Mouse (Mus musculus) midbrain, embryonic 10.5 days (tissue): ENCODE results near the gene Il20. TPM values are rescaled to one million over a fixed set of nuclear protein-coding genes. Genes with fewer than 3 reads are reported as not detected.

Source experiments
- DNase-seq: peaks from one replicate; pipeline ENCODE4 v3.0.0-alpha.2; 2017; ENCODE audit warnings: low spot score
- H3K27ac ChIP-seq: fragments of 300-500 bp; sonication (generic); replicated peaks from 2 replicates; pipeline ENCODE4 v1.5.1; 2016; ENCODE audit warnings: mild to moderate bottlenecking
- H3K27me3 ChIP-seq: fragments of 300-500 bp; sonication (generic); 2 replicates; pipeline ENCODE4 v1.6.1; 2016; ENCODE audit warnings: low read depth, mild to moderate bottlenecking; ENCODE audit not compliant: poor library complexity, severe bottlenecking
- H3K36me3 ChIP-seq: fragments of 300-500 bp; sonication (generic); 2 replicates; pipeline ENCODE4 v1.6.1; 2016; ENCODE audit warnings: mild to moderate bottlenecking, moderate library complexity
- H3K4me1 ChIP-seq: fragments of 300-500 bp; sonication (generic); 2 replicates; pipeline ENCODE4 v1.6.1; 2016
- H3K4me3 ChIP-seq: fragments of 300-500 bp; sonication (generic); 2 replicates; pipeline ENCODE4 v1.5.1; 2016; ENCODE audit warnings: mild to moderate bottlenecking, moderate library complexity
- H3K9me3 ChIP-seq: fragments of 300-500 bp; sonication (generic); replicated peaks from 2 replicates; pipeline ENCODE4 v1.6.1; 2016; ENCODE audit warnings: mild to moderate bottlenecking
- WGBS: fragments of 180-500 bp; shearing (Covaris S2); methylation state at CpG from one replicate; pipeline ENCODE4 v1.1.7; 2016; 5-methylcytosine and 5-hydroxymethylcytosine counted together
- polyA plus RNA-seq: library from polyadenylated mRNA; unstranded; fragments of >200 nt; fragmentation: Nextera tagmentation; extraction: Ambion mirVana; gene quantifications from 2 replicates; pipeline ENCODE4 v1.2.1, GENCODE M21; 2016

Gene Il20
- polyA plus RNA-seq: not detected in 2 replicates

DNA sequence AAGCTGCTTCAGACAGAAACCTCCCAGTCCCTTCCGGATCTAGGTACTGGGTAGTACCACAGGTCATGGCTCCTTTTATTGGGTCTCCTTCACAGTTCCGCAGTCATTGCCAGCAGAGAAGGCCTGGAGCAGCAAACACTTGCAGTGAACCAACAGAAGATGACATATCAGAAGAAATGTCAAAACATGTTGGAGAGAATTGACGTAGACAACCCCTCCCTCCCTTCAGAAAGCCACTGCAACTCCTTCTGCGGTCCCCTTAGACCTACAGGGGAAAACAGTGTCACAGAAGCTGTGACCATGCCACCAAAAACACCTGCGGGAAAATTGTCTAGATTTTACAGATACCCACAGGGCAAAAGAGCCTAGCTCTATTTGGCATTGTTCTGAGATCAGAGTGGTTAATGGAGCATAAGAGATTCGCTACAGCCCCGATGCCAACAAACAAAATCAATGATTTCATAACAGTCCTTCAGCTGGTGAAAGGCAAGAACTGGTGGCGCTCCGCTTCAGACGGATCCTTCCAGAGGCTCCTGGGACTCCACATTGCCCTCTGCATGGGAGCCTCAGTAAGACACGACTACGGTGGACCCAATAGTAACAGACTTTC, at the start of gene Il20:
Gene Il20, minus strand, starts transcription at position 51 of the 610 bp plus-strand sequence.
- Histone ChIP-seq H3K36me3 (no peaks in the 10 kb centered on the region), H3K27ac (no peak within 1 kb of the TSS), H3K4me3 (no peak within 1 kb of the TSS), H3K9me3 (no peaks in the 10 kb centered on the region), H3K4me1 (no peaks in the 10 kb centered on the region), H3K27me3 (no peaks in the 10 kb centered on the region)
- 87% methylated on average over 12 of the region's 12 CpGs for WGBS
- no peak for DNase-seq

DNA sequence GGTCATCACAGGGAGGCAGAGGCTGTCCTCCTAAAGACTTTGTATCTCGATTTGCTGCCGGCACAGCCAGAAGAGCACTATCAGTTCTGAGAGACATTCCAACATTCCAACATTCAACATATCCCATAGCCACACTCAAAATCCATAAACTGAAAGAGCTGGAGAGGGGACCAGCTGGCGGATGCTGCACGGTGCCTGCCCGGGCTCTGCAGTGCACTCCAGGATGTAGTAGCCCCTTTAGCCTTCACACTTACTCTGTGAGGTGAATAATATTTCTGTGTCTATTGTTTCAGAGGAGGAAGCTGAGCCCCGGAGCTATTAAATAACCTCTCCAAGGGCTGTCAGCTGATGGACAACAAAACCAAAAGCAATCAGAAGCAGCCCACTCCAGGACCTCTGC, 35.7 kb upstream of the Il20 start:
- Histone ChIP-seq H3K27ac (no peak overlapping the region), H3K4me1 (no peaks in the 10 kb centered on the region), H3K9me3 (no peaks in the 10 kb centered on the region), H3K36me3 (no peaks in the 10 kb centered on the region), H3K4me3 (no peak overlapping the region), H3K27me3 (no peaks in the 10 kb centered on the region)
- WGBS: 82% methylated on average over 6 of the region's 6 CpGs
- DNase-seq: no peak

DNA sequence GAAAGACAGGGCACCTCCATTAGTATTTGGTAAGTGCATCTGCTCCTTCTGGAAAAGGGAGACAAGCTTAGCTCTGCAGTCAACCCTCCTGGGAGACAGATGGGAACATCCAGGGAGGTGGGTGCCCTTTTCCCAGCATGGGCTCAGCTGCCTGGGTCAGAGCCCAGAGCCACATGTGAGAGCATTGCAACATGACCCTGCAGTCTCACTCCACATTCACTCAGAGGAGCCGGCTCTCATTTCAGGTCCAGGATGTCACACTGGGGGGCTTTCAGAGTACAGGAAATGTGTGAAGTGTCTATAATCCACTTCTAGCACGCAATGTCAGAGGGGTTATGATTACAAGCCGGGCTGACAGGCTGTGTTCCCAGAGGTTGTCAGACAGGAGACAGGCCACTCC, 30.6 kb upstream of the Il20 start:
- no peaks in the 10 kb centered on the region for H3K36me3 ChIP-seq
- no peaks in the 10 kb centered on the region for H3K27me3 ChIP-seq
- WGBS: 73% methylated on average over 3 of the region's 3 CpGs
- DNase-seq: no peak
- H3K9me3 ChIP-seq: no peaks in the 10 kb centered on the region
- no peak overlapping the region for H3K27ac ChIP-seq
- peaks cover 9% of the 10 kb centered on the region for H3K4me1 ChIP-seq
- no peak overlapping the region for H3K4me3 ChIP-seq

DNA sequence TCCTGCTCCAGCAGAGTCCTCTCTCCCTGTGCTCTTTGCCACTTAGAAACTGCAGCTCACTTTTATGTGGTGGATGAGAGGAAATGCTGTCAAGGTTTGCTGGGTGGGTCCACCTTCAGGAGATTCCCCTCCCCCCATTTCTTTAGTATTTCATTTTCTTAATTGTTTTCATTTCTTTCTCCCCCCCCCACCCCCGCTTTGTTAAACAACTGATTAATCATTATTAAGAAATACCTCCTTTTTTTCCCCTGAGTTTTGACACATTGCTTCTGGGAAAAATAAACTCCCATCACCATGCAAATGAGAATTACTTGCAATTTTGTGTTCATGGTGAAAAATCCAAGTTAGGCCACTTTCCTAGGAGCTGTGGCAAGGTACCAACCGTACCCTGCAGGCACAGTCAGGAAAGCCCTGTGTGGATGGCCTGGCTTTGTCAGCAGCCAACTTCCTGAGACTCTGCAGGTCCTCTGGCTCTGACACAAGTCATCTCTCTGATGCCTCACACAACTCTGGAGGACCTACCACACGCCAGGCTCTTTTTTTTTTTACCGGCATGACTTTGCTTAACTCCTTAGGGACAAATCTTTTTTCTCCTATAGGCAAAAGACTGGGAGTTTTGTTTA, 28.9 kb upstream of the Il20 start, which contains the start of gene Il19:
Gene Il19, minus strand, starts transcription at position 51 of the 623 bp plus-strand sequence.
- Histone ChIP-seq H3K9me3 (no peaks in the 10 kb centered on the region), H3K36me3 (no peaks in the 10 kb centered on the region), H3K4me3 (no peak within 1 kb of the TSS), H3K27me3 (no peaks in the 10 kb centered on the region), H3K4me1 (peaks cover 16% of the 10 kb centered on the region), H3K27ac (no peak within 1 kb of the TSS)
- no peak for DNase-seq
- 71% methylated on average over 4 of the region's 4 CpGs for WGBS

DNA sequence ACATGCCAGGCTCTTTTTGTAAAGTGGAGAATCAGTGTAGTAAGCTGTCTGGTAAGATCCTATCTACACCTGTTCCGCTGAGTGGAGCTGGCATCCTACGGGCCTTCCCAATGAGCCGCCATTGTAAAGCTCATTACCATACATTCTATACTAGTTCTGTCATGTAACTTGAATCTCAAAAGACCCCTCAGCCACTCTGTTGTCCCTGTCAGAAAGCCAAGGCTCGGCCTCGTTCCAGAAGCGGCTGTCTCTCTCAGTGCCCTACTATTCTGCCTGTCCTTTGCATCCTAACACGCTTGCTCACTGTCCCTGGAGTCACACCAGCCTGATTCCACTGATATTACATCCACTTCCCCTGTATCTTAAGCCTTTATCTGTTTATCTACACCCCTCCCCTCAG, 26.9 kb upstream of the Il20 start:
- peaks cover 16% of the 10 kb centered on the region for H3K4me1 ChIP-seq
- H3K4me3 ChIP-seq: no peak overlapping the region
- WGBS: 81% methylated on average over 7 of the region's 7 CpGs
- no peaks in the 10 kb centered on the region for H3K27me3 ChIP-seq
- no peaks in the 10 kb centered on the region for H3K36me3 ChIP-seq
- no peak overlapping the region for H3K27ac ChIP-seq
- no peak for DNase-seq
- H3K9me3 ChIP-seq: no peaks in the 10 kb centered on the region

DNA sequence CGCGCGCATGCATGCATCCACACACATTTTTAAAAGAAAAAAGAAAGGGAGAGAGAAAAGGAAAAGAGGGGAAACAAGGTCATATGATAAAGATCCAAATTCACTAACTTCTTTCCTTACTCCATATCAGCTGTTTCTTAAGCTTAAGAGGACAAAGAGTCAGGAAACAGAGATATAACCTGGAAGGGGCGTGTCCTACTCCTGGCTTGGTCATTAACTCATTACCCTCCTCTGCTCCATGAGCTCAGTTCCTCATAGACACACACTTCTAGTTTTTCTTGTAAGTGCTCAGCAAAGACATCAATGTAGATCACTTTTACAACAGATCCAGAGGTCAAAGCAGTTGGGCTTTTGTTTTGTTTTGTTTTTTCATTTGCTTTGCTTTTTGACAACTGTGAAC, 25.9 kb upstream of the Il20 start:
- 93% methylated on average over 4 of the region's 4 CpGs for WGBS

DNA sequence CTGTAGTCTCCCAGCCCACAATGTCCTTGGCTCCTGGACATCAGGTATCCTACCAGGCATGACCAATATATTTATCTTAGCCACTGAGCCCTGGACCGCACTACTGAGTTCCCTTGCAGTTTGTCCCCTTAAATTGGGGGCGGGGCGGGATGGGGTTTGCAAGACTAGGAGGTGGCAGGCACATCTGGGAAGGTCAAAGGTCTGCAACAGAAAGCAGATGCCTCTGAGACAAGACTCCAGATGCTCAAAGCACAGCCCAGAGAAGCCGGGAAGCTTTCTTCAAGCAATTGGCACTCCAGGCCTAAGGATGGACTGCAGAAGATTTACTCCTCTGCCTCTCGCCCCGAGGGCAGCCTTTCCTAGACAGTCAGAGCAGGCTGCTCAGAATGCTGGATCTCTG, 25.1 kb upstream of the Il20 start:
- Histone ChIP-seq H3K4me1 (peaks cover 16% of the 10 kb centered on the region), H3K9me3 (no peaks in the 10 kb centered on the region), H3K4me3 (no peak overlapping the region), H3K27ac (0 out of 2 replicates have a peak overlapping the region, but pooled peaks have one; percentile 46), H3K36me3 (no peaks in the 10 kb centered on the region), H3K27me3 (no peaks in the 10 kb centered on the region)
- DNase-seq: peak; percentile 27
- 47% methylated on average over 6 of the region's 6 CpGs for WGBS

More for the DNA sequence above, 25.9 kb upstream of the Il20 start:
- no peaks in the 10 kb centered on the region for H3K36me3 ChIP-seq
- no peak overlapping the region for H3K4me3 ChIP-seq
- no peak overlapping the region for H3K27ac ChIP-seq
- H3K4me1 ChIP-seq: peaks cover 16% of the 10 kb centered on the region
- DNase-seq: no peak
- H3K27me3 ChIP-seq: no peaks in the 10 kb centered on the region
- H3K9me3 ChIP-seq: no peaks in the 10 kb centered on the region

DNA sequence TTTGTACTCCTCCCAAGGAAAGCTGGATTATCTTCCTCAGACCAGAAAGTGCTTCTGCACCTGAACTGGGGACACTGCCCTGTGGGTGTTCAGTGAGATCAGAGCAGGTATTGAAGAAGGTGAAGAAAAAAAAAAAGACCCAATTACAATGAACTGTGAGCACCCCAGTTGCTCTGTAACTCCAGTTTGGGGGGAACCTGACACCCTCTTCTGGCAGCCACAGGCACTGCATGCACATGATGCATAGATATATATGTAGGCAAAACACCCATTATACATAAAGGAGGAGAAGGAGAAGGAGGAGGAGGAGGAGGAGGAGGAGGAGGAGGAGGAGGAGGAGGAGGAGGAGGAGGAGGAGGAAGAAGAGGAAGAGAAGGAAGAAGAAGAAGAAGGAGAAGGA, 15.2 kb upstream of the Il20 start:
- Histone ChIP-seq H3K4me1 (no peaks in the 10 kb centered on the region), H3K9me3 (no peaks in the 10 kb centered on the region), H3K27ac (no peak overlapping the region), H3K36me3 (no peaks in the 10 kb centered on the region), H3K27me3 (no peaks in the 10 kb centered on the region), H3K4me3 (no peak overlapping the region)
- DNase-seq: no peak

DNA sequence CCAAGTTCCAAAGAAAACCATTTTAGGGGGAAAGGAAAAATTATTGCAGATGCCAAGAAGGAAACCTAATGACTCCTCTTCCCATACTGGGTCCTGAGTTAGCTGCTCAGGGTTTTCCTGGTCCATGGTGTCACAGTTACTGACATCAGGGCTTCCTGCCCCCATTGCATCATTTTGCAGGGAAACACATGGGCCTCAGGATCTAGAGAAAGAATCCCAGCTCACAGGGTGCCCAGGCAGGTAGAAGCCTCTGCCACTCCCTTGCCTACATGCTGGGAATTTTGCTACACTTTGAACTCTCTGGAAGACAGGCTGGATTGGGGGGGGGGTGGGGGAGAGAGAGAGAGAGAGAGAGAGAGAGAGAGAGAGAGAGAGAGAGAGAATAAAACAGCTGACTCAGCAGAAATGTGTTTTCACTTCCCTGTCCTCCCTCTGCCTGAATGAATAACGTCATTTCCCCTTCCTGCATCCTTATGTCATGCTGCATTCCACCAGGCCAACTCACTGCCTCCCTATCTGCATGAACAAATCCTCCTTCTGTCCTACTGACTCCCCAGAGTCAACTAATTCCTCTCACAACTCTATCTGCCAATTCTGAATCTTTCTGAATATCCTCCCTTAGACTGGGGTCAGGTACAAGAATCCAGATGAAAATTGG, 7.2 kb upstream of the Il20 start:
- 53% methylated on average over 1 of the region's 1 CpGs for WGBS
- Histone ChIP-seq H3K36me3 (no peaks in the 10 kb centered on the region), H3K4me3 (no peak overlapping the region), H3K27me3 (no peaks in the 10 kb centered on the region), H3K9me3 (no peaks in the 10 kb centered on the region), H3K4me1 (no peaks in the 10 kb centered on the region), H3K27ac (no peak overlapping the region)
- no peak for DNase-seq

DNA sequence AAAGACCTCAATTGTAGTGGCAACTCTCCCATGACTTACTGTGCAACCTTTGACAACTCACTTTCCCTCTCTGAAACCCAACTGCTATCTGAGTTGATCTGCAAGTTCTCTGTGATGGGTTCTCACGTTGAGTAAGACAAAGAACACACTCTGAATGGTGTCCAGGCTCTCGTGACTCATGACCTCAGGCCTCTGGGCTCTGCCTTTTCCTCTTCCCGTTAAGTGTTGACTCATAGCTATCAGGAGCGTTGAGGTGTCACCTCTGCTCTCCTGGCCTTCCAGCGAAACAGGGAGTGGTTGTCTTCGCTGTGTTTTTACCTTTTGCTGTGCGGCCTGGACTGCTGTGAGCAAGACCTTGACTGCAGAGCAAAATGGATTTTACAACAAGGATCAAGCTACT, 8.7 kb downstream of the Il20 start:
- Histone ChIP-seq H3K4me3 (no peak overlapping the region), H3K27ac (no peak overlapping the region), H3K36me3 (no peaks in the 10 kb centered on the region), H3K4me1 (no peaks in the 10 kb centered on the region), H3K9me3 (no peaks in the 10 kb centered on the region), H3K27me3 (no peaks in the 10 kb centered on the region)
- WGBS: 89% methylated on average over 7 of the region's 7 CpGs
- DNase-seq: no peak

DNA sequence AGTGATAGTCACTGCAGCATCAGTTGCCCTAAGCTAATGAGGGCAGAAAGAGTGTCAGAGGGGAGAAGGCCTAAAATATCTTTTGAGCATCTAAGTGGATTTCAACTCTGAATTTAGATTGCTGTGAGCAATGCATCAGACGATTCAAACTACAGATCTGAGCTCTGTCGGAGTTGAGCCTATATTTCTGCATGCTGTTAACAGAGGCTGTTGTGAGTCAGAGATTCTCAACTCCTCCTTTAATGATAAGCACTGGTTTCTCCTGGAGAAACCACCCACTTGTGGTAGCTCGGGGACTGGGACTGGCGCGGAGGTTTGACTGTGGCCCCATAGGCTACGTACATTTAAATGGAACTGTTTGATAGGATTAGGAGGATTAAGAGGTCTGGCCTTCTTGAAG, 16.8 kb downstream of the Il20 start:
- Histone ChIP-seq H3K36me3 (no peaks in the 10 kb centered on the region), H3K4me3 (no peak overlapping the region), H3K9me3 (no peaks in the 10 kb centered on the region), H3K4me1 (peaks cover 11% of the 10 kb centered on the region), H3K27ac (no peak overlapping the region), H3K27me3 (no peaks in the 10 kb centered on the region)
- DNase-seq: peak; percentile 21
- 27% methylated on average over 6 of the region's 6 CpGs for WGBS

DNA sequence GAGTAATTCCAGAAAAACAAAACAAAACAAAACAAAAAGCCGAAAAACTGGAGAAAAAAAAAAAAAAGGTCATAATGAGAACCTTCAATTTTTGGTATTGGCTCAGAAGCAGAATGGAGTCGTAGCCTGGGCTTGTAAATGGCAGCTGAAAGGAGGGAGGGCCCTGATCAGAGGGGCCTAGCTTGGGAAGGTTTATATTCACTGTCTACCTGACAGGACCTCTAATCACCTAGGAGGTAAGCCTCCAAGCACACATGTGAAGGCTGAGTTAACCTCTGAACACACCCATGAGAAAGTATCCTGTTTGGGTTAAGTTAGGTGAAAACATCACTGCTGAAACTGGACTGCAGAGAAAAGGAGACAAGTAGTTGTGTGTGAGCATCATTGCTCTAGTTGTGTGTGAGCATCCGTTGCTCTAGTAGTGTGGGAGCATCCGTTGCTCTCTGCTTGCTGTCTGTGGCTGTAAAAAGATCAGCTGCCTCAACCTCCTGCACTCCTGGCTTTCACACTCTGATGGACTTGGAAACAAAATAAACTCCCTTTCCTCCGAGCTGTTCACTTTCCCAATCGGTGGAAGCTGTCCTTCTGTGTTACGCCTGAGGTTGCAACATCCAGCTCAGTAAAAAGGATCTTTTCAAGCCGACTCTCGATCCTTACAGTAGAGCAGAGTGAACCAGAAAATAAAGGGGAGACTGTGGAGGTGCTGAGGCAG, 17.8 kb downstream of the Il20 start:
- WGBS: 68% methylated on average over 9 of the region's 9 CpGs

DNA sequence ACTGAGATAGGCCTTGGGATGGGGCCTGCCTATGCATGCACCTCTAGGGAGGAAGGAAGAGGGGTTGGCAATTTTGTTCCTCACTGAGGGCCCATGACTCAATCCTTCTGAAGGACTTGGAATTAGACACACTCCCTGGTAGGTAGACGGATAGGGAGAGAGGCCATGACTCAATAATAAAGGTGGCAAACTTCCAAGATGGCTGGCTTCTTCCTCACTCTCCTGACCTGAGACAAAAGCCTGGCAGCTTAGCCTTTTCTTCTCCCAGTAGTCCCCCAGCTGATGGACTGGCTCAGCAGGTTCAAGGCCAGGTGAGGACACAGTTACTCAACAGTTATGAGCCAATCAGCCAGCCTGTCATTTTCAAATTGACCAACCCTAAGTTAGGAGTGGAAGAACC, 18.8 kb downstream of the Il20 start:
- H3K27me3 ChIP-seq: no peaks in the 10 kb centered on the region
- no peak for DNase-seq
- WGBS: 79% methylated on average over 1 of the region's 1 CpGs

More for the DNA sequence above, 17.8 kb downstream of the Il20 start:
- no peak for DNase-seq
- H3K4me1 ChIP-seq: peaks cover 11% of the 10 kb centered on the region
- H3K9me3 ChIP-seq: no peaks in the 10 kb centered on the region
- H3K27ac ChIP-seq: no peak overlapping the region
- H3K36me3 ChIP-seq: no peaks in the 10 kb centered on the region
- no peak overlapping the region for H3K4me3 ChIP-seq
- no peaks in the 10 kb centered on the region for H3K27me3 ChIP-seq

More for the DNA sequence above, 18.8 kb downstream of the Il20 start:
- no peaks in the 10 kb centered on the region for H3K9me3 ChIP-seq
- H3K4me3 ChIP-seq: no peak overlapping the region
- peaks cover 11% of the 10 kb centered on the region for H3K4me1 ChIP-seq
- H3K36me3 ChIP-seq: no peaks in the 10 kb centered on the region
- no peak overlapping the region for H3K27ac ChIP-seq
